Mouse (Mus musculus): ENCODE data around the gene Smim14.

- no peak for TF ChIP-seq CTCF (IDR thresholded peaks at IDR 0.05; ENCODE audit: low read depth)
- TF ChIP-seq EP300 (IDR thresholded peaks at IDR 0.05; ENCODE audit: low read depth), result no peak
Observed at GRCm38 (mm10) chr5:65419136-65419535, 117.8 kb downstream of the Smim14 start.
